Mouse (Mus musculus): ENCODE measurements around the gene Stx11.
A peak's percentile ranks its signal among the peaks of the same experiment; 100 is the strongest.

Gene Stx11

GRCm38 (mm10) chr10:12964151-12965075, at the start of gene Stx11:
TSS of gene Stx11 (minus strand) at chr10:12964298.
- peak; percentile 81 for DNase-seq (ENCODE audit: low read depth, low spot score)

DNA sequence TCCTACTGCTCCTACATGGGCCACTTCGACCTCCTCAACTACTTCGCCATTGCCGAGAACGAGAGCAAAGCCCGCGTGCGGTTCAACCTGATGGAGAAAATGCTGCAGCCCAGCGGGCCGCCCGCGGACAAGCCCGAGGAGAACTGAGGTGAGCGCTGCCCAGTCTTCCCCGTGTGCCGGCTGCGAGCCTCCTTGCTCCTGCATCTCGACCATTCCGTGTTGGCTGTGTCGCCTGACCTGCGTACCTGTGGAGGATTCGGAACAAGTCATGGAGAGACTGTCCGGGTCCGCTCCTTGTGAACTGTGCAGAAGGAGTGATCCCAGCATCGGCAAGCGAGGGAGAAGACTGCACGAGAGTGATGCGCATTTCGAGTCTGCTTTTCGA, 44.6 kb upstream of the Stx11 start:
- no peak for DNase-seq (ENCODE audit: low read depth, low spot score)

DNA sequence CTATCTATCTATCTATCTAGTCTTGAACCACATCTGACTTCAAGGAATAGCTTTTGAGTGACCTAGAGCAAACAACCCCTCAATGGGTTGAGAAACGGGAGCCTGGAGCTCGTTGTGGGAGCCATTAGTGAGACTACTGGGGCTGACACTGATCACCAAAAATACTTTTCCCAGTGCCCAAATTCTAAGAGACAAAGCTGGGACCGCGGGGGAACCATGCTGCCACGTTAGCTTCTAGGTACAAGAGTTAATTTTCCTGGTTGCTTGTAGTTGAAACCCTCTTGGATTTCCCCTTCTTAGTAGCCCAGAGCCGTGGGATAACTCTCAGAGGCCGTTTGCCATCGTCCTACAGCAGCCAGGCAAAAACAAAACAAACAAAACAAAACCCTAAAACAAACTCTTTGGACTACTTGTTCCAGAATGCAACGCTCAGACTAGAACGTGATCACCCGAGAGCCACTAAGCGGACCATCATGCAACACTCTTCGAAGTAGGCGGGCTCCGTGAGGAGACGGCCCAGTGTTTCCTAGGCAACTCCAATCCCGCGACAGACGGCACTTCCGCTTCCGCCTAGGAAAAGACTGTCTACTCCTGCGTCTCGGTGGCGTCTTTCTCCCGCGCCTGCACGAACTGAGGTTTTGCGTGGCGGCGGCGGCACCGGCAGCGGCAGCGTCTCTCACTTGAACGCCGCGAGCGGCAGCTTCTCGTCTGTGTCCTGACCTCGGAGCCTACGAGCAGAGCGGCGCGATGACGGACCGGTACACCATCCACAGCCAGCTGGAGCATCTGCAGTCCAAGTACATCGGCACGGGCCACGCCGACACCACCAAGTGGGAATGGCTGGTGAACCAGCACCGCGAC, 44.0 kb upstream of the Stx11 start:
- peak; percentile 99 for DNase-seq (ENCODE audit: low read depth, low spot score)

DNA sequence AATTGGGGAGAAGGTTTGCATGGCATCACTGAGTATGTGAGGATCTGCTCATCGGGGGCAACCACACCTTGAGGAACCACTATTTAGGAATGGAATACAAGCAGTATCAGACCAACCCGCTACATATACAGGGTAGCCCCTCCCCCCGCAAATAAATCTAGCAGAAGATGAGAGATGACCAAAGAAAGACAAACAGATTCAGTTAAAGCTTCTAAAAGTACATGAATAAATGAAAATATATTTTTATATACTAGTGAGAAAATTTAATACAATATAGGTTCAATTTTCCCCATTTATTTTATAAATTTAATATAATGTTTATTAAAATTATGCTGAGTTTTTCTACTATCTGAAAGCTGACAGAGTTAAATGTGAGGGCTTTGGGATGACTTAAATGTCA, 40.9 kb upstream of the Stx11 start, which contains the start of gene Sf3b5:
TSS of gene Sf3b5 (plus strand) at position 301 of the 400 bp plus-strand sequence.
- no peak for DNase-seq (ENCODE audit: low read depth, low spot score)

GRCm38 (mm10) chr10:12996736-12997477, 32.8 kb upstream of the Stx11 start:
- peak; percentile 84 for DNase-seq (ENCODE audit: low read depth, low spot score)

DNA sequence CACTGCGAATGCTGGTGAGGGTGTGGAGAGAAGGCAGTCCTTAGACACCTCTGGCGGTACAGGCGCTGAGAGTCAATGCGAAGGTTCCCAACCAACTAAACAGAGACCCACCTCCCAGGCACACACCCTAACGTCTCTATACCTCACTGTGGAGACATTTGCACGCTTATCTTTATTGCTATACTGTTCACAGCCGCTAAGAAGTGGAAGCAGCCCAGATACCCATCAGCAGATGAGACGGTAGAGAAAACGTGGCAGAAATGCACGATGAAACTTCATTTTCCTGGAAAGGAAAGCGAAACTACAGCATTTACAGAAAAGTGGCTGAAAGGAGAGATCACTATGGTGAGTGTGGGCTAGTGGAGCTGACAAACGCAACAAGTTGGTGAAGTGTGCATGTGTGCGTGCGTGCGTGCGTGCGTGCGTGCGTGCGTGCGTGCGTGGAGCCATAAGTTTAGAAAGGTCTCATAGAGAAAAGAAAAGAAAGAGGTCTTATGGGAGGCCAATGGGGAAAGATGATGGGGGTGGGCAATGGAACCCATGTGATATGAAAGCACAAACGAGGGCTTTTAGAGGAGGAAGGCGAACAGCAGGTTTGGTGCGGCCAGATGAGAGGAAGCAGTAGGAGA, 29.4 kb upstream of the Stx11 start:
- DNase-seq (ENCODE audit: low read depth, low spot score) = no peak

DNA sequence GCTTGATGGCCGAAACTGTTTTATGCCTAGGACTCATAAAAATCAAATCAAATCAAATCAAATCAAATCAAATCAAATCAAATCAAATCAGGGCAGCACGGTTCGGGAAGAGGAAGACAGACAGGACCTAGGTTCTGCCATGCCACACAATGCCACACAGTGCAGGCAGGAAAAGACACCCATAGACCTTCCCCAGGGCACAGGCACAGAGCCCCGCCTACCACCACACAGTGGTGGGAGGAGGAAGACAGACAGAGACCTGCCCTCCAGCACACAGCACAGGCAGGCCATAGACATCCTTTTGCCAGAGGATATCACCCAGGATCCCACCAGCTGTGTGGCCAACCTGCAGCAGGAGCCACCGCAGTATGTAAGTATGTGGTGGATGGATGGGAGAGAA, 27.9 kb upstream of the Stx11 start:
- DNase-seq (ENCODE audit: low read depth, low spot score) = no peak

DNA sequence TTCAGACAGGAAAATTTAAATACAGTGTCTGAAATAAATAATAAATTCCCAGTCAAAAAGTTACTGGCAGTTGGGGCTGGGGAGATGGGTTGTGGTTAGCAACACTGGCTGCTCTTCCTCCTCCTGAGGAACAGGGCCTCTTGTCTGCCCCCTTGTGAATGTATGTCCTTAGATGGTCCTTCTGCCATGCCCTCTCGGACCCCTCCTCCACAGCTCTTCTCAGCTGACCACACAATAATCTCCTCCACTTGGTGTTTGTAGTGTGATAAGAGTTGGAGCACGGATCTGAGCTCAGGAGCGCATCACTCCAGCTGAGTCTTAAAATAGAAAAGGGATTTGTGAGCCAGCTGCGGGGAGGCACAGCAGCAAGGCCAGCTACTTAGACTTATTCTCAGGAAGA, 22.8 kb upstream of the Stx11 start:
- DNase-seq (ENCODE audit: low read depth, low spot score) = no peak

DNA sequence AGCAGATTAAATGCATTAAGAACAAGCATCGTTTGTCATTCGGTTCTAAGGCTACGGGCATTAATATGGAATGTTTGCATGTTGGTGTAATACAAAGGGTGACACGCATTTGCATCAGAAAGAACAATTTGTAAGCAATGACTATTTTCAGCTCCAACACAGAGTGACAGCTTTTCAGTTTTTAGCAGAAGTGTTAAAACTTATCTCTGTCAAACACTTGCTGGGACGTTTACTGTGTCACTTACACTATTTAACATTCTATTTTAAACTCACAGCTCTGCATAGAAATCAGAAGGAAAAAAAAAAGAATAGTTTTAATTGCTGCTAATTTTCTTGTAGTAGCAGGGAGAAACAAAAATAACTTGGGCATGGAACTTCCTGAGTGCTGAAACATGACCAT, 22.4 kb upstream of the Stx11 start:
- no peak for DNase-seq (ENCODE audit: low read depth, low spot score)

GRCm38 (mm10) chr10:12985028-12985427, 20.9 kb upstream of the Stx11 start:
- no peak for DNase-seq (ENCODE audit: low read depth, low spot score)

GRCm38 (mm10) chr10:12983516-12983915, 19.4 kb upstream of the Stx11 start:
- DNase-seq (ENCODE audit: low read depth, low spot score) = no peak

DNA sequence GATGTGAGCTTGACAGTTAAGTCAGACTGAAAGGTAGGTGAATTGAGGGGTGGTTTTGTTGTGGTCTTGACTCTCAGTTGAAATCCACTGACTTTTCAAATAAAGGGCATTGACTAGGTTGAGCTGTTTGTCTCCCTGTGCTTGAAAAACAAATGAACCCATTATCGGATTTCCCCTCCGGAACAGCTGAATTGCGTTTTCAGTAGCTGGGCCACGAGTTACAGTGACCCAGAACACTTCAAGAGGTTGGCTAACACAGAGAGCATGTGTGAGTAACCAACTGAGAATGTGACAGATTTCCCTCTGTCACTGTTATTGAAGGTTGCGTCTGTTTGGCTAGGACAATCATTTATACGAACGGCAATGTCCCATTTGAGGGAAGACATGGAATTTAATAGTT, 17.0 kb upstream of the Stx11 start:
- no peak for DNase-seq (ENCODE audit: low read depth, low spot score)

DNA sequence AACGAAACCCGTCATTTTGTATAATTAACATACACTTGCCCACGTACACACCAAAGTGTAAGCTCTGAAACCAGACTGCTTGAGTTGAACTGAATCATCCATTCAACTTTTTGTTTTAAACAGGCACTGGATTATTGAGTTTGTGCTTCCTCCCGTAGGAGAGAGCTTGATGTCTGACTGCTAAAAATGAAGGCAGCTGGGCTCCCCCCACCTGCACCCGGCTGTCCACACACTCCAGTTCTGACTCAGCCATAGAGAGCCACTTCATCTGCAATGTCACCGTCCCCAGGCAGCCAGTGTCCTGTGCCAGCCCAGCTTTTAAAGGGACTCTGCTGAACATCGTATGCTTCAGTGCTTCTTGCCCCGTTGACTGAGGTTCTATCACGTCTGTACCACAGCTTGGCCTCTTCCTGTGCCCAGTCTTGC, 13.7 kb upstream of the Stx11 start:
- DNase-seq (ENCODE audit: low read depth, low spot score) = no peak

- DNase-seq (ENCODE audit: low read depth, low spot score) = no peak
Measured at GRCm38 (mm10) chr10:12976552-12976951, 12.5 kb upstream of the Stx11 start.

- DNase-seq (ENCODE audit: low read depth, low spot score) = no peak
Measured at GRCm38 (mm10) chr10:12975957-12976356, 11.9 kb upstream of the Stx11 start.

- DNase-seq (ENCODE audit: low read depth, low spot score) = no peak
Measured at GRCm38 (mm10) chr10:12975461-12975860, 11.4 kb upstream of the Stx11 start.

GRCm38 (mm10) chr10:12974572-12974971, 10.5 kb upstream of the Stx11 start:
- DNase-seq (ENCODE audit: low read depth, low spot score) = no peak

DNA sequence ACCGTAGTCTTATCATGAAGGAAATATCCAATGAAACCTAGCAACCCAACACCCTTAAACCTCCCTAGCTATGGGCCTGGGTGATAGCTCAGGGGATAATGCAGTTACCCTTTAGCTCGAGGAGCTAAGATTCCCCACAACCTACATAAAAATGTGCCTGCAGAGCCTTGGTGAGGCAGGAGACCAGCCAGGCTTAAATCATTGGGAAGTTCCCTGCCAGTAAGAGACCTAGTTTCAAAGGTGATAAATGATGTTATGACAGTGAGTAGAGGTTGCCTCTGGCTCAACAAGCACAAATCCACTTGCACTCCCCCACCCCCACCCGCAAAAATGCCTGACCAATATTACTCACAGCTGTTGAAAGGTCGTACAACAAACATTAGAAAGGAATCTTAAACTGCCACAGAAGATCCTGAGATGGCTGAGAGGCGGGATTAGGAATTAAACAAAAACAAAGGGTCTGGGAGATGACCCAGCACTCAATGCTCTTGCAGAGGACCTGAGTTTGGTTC, 1.6 kb upstream of the Stx11 start:
- no peak for DNase-seq (ENCODE audit: low read depth, low spot score)

DNA sequence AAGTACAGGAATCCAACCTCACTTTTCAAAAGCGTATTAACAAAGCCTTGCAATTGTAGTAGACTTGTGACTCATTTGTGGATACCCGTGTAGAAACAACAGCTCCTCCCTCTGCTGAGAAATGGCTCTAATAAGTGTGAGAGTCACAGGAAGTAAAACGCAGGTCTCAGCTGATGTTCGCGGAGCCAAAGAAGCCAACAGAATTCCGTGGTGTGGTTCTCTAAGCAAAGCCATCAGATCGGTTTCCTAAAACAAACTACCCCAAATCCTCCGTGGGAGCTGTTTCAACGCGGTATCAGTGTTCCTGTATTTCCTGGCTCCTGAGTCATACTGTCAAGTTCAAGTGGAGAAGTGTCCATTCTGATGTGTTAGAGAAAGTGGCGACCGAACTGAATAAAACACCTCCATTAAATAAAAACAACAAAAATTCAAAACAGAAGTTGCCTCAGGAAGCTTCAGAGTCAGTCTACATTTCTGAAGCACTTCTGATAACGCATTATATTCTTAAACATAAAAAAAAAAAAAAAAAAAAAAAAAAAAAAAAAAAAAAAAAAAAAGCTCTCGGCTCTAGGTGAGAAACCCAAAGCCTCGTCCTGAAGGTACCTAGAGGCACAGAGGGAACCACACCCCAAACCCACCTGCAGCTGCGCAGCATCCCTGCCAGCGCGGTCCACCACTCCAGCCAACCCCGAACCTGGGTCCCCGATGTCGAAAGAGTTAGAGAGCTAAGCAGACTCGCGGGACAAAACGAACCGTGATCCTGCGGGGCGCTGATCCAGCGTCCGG, 543 bp downstream of the Stx11 start:
- peak; percentile 27 for DNase-seq (ENCODE audit: low read depth, low spot score)

DNA sequence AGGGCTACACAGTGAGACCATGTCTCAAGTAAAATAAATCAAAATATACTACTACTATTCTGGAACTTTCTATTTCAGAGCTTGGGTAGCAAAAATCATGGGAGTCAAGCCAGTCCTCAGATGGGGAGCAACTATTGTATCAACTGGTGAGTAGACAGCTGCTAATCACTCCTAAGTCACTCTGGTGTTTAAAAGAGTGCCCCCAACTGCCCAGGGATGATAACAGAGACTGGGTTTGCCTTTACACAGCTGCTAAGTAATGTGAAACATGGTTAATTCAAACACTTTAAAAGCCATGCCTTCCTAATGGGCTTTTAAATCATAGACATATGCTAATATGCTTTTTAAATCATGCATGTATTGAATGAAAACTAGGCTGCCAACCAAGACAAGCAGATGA, 1.9 kb downstream of the Stx11 start:
- DNase-seq (ENCODE audit: low read depth, low spot score) = no peak

Data from R1 (cell line).